Mouse (Mus musculus): ENCODE data around the gene Ppp5c.

DNA sequence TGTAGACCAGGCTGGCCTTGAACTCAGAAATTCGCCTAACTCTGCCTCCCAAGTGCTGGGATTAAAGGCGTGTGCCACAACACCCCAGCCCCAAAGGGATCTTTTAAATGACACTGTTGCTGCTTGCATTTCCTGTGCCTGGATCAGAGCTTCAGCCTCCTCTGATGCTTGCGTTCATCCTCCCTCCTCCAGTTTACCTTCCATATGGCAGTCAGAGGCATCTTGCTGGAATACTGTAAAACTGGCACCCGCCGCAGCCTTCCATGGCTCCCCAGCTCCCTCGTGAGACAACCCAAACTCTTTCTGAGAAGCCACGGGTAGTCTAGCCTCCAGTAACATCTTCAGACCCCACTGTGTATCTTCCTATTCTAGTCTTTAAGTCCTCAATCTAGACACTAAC, 1.2 kb upstream of the Ppp5c start:
- TF ChIP-seq CTCF (conservative IDR thresholded peaks at IDR 0.05; ENCODE audit: low read length): no peak
- TF ChIP-seq POU5F1 (IDR thresholded peaks at IDR 0.05; ENCODE audit: borderline replicate concordance, low read length): no peak
- no peak for TF ChIP-seq NANOG (IDR thresholded peaks at IDR 0.05; ENCODE audit: borderline replicate concordance, low read length)
